Mouse (Mus musculus) stomach, postnatal 0 days (tissue): Measurements from ENCODE around the gene Trmt112.

Experiments
- CTCF ChIP-seq: IDR thresholded peaks from 2 replicates; pipeline ENCODE4 v1.5.1; 2016; ENCODE audit warnings: antibody characterized with exemption, low read depth, mild to moderate bottlenecking, moderate library complexity
- EP300 ChIP-seq: optimal IDR thresholded peaks from 2 replicates; pipeline ENCODE3; 2016; ENCODE audit warnings: antibody characterized with exemption

DNA sequence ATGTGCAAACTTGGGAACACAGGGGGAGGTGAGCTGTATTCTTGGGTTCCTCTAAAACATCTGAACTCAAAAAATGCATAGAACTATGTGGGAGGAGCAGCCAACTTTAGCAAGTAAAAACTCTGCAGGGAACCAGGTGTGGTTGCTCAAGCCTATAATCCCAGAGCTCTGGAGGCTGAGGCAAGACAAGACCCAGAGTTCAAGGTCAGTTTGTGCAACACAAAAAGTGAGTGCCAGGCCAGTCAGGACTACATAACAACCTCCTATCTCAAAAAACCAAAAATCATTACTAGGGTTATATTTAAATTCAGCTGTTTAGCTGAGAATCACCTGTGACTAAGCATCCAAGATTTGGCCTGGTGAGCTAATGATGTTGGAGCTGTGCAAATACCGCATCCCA is 22.5 kb downstream of the Trmt112 start:
- no peak for TF ChIP-seq EP300
- TF ChIP-seq CTCF = no peak
